Mouse (Mus musculus): ENCODE data around the gene D430041D05Rik. TPM values are rescaled to one million over a fixed set of nuclear protein-coding genes. Genes with fewer than 3 reads are reported as not detected.

D430041D05Rik gene
- polyA plus RNA-seq, 1 experiment from 2014 or later: 1.7 TPM

DNA sequence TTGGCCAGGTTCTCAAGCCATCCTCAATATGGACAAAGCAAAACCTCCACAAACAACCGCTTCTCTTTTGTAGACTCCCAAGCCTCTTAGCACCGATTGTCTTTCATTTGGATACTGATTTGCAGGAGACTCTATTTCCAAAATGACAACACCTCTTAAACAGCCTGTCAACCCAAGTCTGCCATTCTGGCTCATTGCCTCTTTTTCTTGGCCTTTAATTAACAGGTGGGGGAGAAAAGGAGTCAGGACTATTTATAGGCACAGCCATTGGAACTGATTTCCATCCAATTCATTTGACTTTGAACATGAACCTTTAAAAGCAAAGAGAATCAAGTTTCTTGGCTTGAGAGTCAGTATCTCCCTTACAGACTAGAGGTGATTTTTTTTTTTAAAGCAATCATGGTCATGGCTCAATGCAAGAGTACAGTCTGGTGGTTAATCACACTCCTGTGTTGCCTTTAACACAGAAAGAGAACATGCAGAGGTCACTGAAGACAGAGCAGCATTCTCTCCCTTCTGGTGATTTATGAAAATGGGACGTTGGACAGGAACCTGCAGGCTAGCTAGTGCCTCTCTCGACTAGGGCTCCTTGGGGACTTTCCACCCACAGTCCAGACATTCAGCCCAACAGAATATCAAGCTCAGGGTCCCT, 262.8 kb downstream of the D430041D05Rik start:
- peak overlapping the region; percentile 29; the same call in 1 of the 2 replicates for H3K27ac ChIP-seq
- H3K9me3 ChIP-seq: no peaks in the 10 kb centered on the region
- WGBS: 80% methylated on average over 4 of the region's 4 CpGs
- DNase-seq (ENCODE audit: low spot score): no peak
- H3K4me1 ChIP-seq (replicated peaks): no peaks in the 10 kb centered on the region
- H3K27me3 ChIP-seq (ENCODE audit: insufficient read depth, poor library complexity, severe bottlenecking): 0 out of 2 replicates have a peak, but pooled peaks cover 3% of the 10 kb centered on the region
- H3K36me3 ChIP-seq: no peaks in the 10 kb centered on the region
- no peak overlapping the region for H3K4me3 ChIP-seq

GRCm38 (mm10) chr2:104145983-104146382, 264.8 kb downstream of the D430041D05Rik start:
- no peak overlapping the region for H3K4me3 ChIP-seq
- 79% methylated on average over 1 of the region's 1 CpGs for WGBS
- DNase-seq (ENCODE audit: low spot score): no peak
- H3K27me3 ChIP-seq (ENCODE audit: insufficient read depth, poor library complexity, severe bottlenecking): 0 out of 2 replicates have a peak, but pooled peaks cover 3% of the 10 kb centered on the region
- no peak overlapping the region for H3K27ac ChIP-seq
- H3K9me3 ChIP-seq: no peaks in the 10 kb centered on the region
- no peaks in the 10 kb centered on the region for H3K4me1 ChIP-seq (replicated peaks)
- H3K36me3 ChIP-seq: no peaks in the 10 kb centered on the region

- WGBS: 92% methylated on average over 12 of the region's 12 CpGs
- Histone ChIP-seq H3K27ac (no peak overlapping the region), H3K36me3 (no peaks in the 10 kb centered on the region), H3K27me3 (ENCODE audit: insufficient read depth, poor library complexity, severe bottlenecking) (0 out of 2 replicates have a peak, but pooled peaks cover 3% of the 10 kb centered on the region), H3K9me3 (no peaks in the 10 kb centered on the region), H3K4me3 (no peak overlapping the region), H3K4me1 (replicated peaks) (no peaks in the 10 kb centered on the region)
- no peak for DNase-seq (ENCODE audit: low spot score)
Observed at GRCm38 (mm10) chr2:104144004-104144403, 266.8 kb downstream of the D430041D05Rik start.

GRCm38 (mm10) chr2:104142140-104142539, 268.7 kb downstream of the D430041D05Rik start:
- Histone ChIP-seq H3K27ac (no peak overlapping the region), H3K27me3 (ENCODE audit: insufficient read depth, poor library complexity, severe bottlenecking) (no peaks in the 10 kb centered on the region), H3K4me3 (no peak overlapping the region), H3K9me3 (no peaks in the 10 kb centered on the region), H3K4me1 (replicated peaks) (no peaks in the 10 kb centered on the region), H3K36me3 (no peaks in the 10 kb centered on the region)
- no peak for DNase-seq (ENCODE audit: low spot score)
- whole genome bisulfite sequencing: 86% methylated on average over 8 of the region's 8 CpGs

GRCm38 (mm10) chr2:104135920-104136319, 274.9 kb downstream of the D430041D05Rik start:
- no peaks in the 10 kb centered on the region for H3K36me3 ChIP-seq
- no peaks in the 10 kb centered on the region; the same call in 1 of the 2 replicates for H3K4me1 ChIP-seq (replicated peaks)
- no peak overlapping the region for H3K4me3 ChIP-seq
- peaks cover 3% of the 10 kb centered on the region; the same call in 1 of the 2 replicates for H3K27me3 ChIP-seq (ENCODE audit: insufficient read depth, poor library complexity, severe bottlenecking)
- no peaks in the 10 kb centered on the region for H3K9me3 ChIP-seq
- DNase-seq (ENCODE audit: low spot score): no peak
- 61% methylated on average over 2 of the region's 2 CpGs for WGBS
- no peak overlapping the region for H3K27ac ChIP-seq

GRCm38 (mm10) chr2:104134150-104135056, 276.4 kb downstream of the D430041D05Rik start:
- Histone ChIP-seq H3K27ac (no peak overlapping the region), H3K4me1 (replicated peaks) (no peaks in the 10 kb centered on the region; the same call in 1 of the 2 replicates), H3K27me3 (ENCODE audit: insufficient read depth, poor library complexity, severe bottlenecking) (peaks cover 3% of the 10 kb centered on the region; the same call in 1 of the 2 replicates), H3K9me3 (no peaks in the 10 kb centered on the region), H3K36me3 (no peaks in the 10 kb centered on the region), H3K4me3 (no peak overlapping the region)
- whole genome bisulfite sequencing: 46% methylated on average over 8 of the region's 8 CpGs
- peak; percentile 60 for DNase-seq (ENCODE audit: low spot score)

DNA sequence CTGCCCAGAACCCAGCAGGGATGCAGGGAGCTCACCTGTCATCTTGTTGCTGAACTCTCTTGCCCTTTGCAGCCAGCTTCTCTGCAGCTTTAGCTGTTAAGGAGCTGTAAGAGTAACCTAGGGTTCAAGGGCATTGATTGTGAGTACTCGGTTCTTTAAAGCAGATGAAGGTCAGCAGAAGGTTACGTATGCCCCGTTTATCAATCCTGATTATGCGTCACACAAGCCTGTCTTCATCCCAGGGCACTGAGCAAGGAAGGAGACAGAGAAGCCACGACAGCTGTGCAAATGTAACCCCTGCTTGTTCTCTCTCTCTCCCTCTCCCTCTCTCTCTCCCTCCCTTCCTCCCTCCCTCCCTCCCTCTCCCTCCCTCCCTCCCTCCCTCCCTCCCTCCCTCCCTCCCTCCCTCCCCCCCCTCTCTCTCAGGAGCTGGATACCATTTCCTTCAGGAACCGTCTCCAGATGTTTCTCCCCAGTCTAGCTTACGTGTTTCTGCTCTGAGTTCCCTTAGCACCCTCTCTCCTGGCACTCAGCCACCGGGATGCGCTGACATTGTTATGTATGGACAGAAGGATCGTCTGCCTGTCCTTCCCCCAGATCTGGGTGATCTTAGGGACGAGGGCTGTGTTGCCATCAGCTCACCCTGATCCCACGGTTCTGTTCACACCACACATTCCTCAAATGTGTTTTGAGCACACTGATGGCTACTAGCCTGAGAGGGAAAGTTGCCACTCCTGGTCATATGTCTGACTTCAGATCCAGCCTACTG, 277.6 kb downstream of the D430041D05Rik start:
- Histone ChIP-seq H3K9me3 (no peaks in the 10 kb centered on the region), H3K4me3 (no peak overlapping the region), H3K36me3 (no peaks in the 10 kb centered on the region), H3K4me1 (replicated peaks) (no peaks in the 10 kb centered on the region; the same call in 1 of the 2 replicates), H3K27ac (no peak overlapping the region), H3K27me3 (ENCODE audit: insufficient read depth, poor library complexity, severe bottlenecking) (peaks cover 3% of the 10 kb centered on the region; the same call in 1 of the 2 replicates)
- WGBS: 54% methylated on average over 12 of the region's 12 CpGs
- no peak for DNase-seq (ENCODE audit: low spot score)

GRCm38 (mm10) chr2:104132266-104132859, 278.4 kb downstream of the D430041D05Rik start:
- no peak overlapping the region for H3K4me3 ChIP-seq
- WGBS: 83% methylated on average over 7 of the region's 7 CpGs
- H3K27me3 ChIP-seq (ENCODE audit: insufficient read depth, poor library complexity, severe bottlenecking): peaks cover 3% of the 10 kb centered on the region; the same call in 1 of the 2 replicates
- H3K4me1 ChIP-seq (replicated peaks): no peaks in the 10 kb centered on the region; the same call in 1 of the 2 replicates
- H3K27ac ChIP-seq: no peak overlapping the region
- no peaks in the 10 kb centered on the region for H3K36me3 ChIP-seq
- no peaks in the 10 kb centered on the region for H3K9me3 ChIP-seq
- DNase-seq (ENCODE audit: low spot score): no peak

DNA sequence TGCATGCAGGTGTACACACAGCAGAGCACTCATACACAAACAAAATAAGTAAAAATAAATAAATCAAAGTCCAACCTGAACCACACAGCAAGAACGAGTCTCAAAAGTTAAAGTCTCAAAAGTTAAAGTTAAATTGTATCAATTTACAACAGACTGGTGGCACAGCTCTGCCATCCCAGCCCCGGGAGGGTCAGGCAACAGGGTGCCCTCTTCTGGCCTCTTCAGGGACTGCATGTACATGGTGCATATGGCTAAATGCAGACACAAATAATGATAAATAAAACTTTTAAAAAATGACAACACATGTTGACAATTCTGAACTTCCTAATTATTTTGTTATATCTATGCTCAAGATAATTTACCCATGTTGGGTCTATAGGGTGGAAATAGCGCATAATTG, 279.8 kb downstream of the D430041D05Rik start:
- Histone ChIP-seq H3K4me3 (no peak overlapping the region), H3K27ac (no peak overlapping the region), H3K27me3 (ENCODE audit: insufficient read depth, poor library complexity, severe bottlenecking) (peaks cover 15% of the 10 kb centered on the region), H3K4me1 (replicated peaks) (no peaks in the 10 kb centered on the region; the same call in 1 of the 2 replicates), H3K36me3 (no peaks in the 10 kb centered on the region), H3K9me3 (no peaks in the 10 kb centered on the region)
- WGBS: 67% methylated on average over 3 of the region's 3 CpGs
- peak; percentile 34 for DNase-seq (ENCODE audit: low spot score)

DNA sequence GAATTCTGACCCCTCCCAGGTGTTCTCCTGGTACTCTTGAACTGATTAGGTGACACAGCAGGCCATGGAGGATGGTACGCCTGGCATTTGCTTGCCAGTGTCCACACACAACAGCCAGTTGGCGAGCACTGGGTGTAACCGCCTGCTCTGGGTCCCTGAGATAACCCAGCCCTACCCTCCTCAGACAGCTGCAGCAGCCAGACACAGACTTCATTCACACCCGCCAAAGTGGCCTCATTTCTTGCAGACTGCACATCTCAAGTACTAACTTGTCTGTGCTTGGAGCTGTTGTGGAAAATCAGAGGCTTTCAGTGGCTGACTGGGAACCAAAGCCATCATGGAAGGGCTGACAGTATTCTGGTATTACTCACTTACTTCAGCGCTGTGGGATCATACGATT, 280.6 kb downstream of the D430041D05Rik start:
- Histone ChIP-seq H3K27ac (no peak overlapping the region), H3K9me3 (no peaks in the 10 kb centered on the region), H3K27me3 (ENCODE audit: insufficient read depth, poor library complexity, severe bottlenecking) (peaks cover 23% of the 10 kb centered on the region), H3K4me3 (no peak overlapping the region), H3K4me1 (replicated peaks) (no peaks in the 10 kb centered on the region; the same call in 1 of the 2 replicates), H3K36me3 (no peaks in the 10 kb centered on the region)
- DNase-seq (ENCODE audit: low spot score): no peak
- 89% methylated on average over 6 of the region's 6 CpGs for WGBS

- Histone ChIP-seq H3K4me3 (no peak overlapping the region), H3K36me3 (no peaks in the 10 kb centered on the region), H3K4me1 (replicated peaks) (no peaks in the 10 kb centered on the region), H3K9me3 (no peaks in the 10 kb centered on the region), H3K27me3 (ENCODE audit: insufficient read depth, poor library complexity, severe bottlenecking) (peaks cover 33% of the 10 kb centered on the region), H3K27ac (no peak overlapping the region)
- WGBS: 88% methylated on average over 13 of the region's 13 CpGs
- DNase-seq (ENCODE audit: low spot score): no peak
Observed at GRCm38 (mm10) chr2:104128803-104129531, 281.8 kb downstream of the D430041D05Rik start.
